Mouse (Mus musculus): ENCODE results near the gene Msh4. TPM values are rescaled to one million over a fixed set of nuclear protein-coding genes. Genes with fewer than 3 reads are reported as not detected.

The Msh4 gene
- polyA plus RNA-seq, 1 experiment from 2014 or later = 0.08 TPM

GRCm38 (mm10) chr3:153912546-153913509, 6.9 kb upstream of the Msh4 start, which contains the start of gene Rabggtb:
TSS of gene Rabggtb (minus strand) at chr3:153913009.
- peak within 1 kb of the TSS; percentile 89 for H3K4me3 ChIP-seq (ENCODE audit: low read length)

DNA sequence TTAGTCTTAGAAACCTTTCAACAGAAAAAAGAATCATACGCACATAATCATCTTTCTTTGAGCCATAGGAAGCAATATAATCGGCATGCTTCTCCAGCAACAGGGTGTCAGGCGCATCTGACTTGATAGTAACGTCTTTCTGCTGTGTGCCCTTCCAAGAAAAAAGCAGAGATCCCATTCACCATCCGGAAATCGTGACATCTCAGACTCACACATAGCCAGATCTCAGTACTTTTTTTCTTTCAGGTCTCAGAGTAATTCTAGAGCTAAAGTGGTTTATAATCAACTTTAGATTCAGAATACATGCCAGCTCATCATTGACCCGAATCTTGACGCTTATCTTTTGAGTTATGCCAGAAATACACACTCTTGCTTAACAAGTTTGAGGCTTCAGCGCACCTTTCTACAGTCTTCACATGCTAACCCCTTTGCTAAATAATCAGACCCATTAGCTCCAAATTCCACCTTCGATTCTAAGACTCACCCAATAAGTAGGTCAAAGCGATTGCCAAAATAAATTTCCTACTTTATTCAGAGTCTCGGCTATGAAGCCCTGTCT, 6.0 kb upstream of the Msh4 start:
- H3K36me3 ChIP-seq (ENCODE audit: control insufficient read depth, insufficient read depth, low read length) = peaks cover 36% of the 10 kb centered on the region
- H3K9me3 ChIP-seq (ENCODE audit: control insufficient read depth, low read length) = no peaks in the 10 kb centered on the region
- peak overlapping the region; percentile 98 for H3K9ac ChIP-seq (ENCODE audit: low read length)
- peak overlapping the region; percentile 82 for H3K27ac ChIP-seq (ENCODE audit: low read length)
- peak overlapping the region; percentile 89 for H3K4me3 ChIP-seq (ENCODE audit: low read length)
- peaks cover 24% of the 10 kb centered on the region for H3K4me1 ChIP-seq (replicated peaks; ENCODE audit: control insufficient read depth, insufficient read depth, low read length)
- H3K4me2 ChIP-seq (ENCODE audit: low read depth, low read length) = peak overlapping the region; percentile 85
- ATAC-seq (ENCODE audit: low read depth) = no peak
- no peaks in the 10 kb centered on the region for H3K27me3 ChIP-seq (ENCODE audit: control insufficient read depth, insufficient read depth, low read depth, low read length)
- under 1% methylated on average over 12 of the region's 12 CpGs for WGBS

More at GRCm38 (mm10) chr3:153912546-153913509, 6.9 kb upstream of the Msh4 start, which contains the start of gene Rabggtb:
- peaks cover 24% of the 10 kb centered on the region for H3K4me1 ChIP-seq (replicated peaks; ENCODE audit: control insufficient read depth, insufficient read depth, low read length)
- peaks cover 30% of the 10 kb centered on the region for H3K36me3 ChIP-seq (ENCODE audit: control insufficient read depth, insufficient read depth, low read length)
- ATAC-seq (ENCODE audit: low read depth) = peak; percentile 98
- under 1% methylated on average over 65 of the region's 65 CpGs for WGBS
- no peaks in the 10 kb centered on the region for H3K9me3 ChIP-seq (ENCODE audit: control insufficient read depth, low read length)
- H3K27me3 ChIP-seq (ENCODE audit: control insufficient read depth, insufficient read depth, low read depth, low read length) = no peaks in the 10 kb centered on the region
- peak within 1 kb of the TSS; percentile 90 for H3K27ac ChIP-seq (ENCODE audit: low read length)
- H3K4me2 ChIP-seq (ENCODE audit: low read depth, low read length) = peak within 1 kb of the TSS; percentile 85
- H3K9ac ChIP-seq (ENCODE audit: low read length) = peak within 1 kb of the TSS; percentile 98

- H3K27ac ChIP-seq (ENCODE audit: low read length) = 0 out of 2 replicates have a peak overlapping the region, but pooled peaks have one; percentile 7
- H3K9ac ChIP-seq (ENCODE audit: low read length) = peak overlapping the region; percentile 98
- H3K27me3 ChIP-seq (ENCODE audit: control insufficient read depth, insufficient read depth, low read depth, low read length) = no peaks in the 10 kb centered on the region
- no peak for ATAC-seq (ENCODE audit: low read depth)
- peak overlapping the region; percentile 89 for H3K4me3 ChIP-seq (ENCODE audit: low read length)
- H3K36me3 ChIP-seq (ENCODE audit: control insufficient read depth, insufficient read depth, low read length) = peaks cover 41% of the 10 kb centered on the region
- peak overlapping the region; percentile 85 for H3K4me2 ChIP-seq (ENCODE audit: low read depth, low read length)
- WGBS = 26% methylated on average over 8 of the region's 8 CpGs
- H3K9me3 ChIP-seq (ENCODE audit: control insufficient read depth, low read length) = no peaks in the 10 kb centered on the region
- peaks cover 24% of the 10 kb centered on the region for H3K4me1 ChIP-seq (replicated peaks; ENCODE audit: control insufficient read depth, insufficient read depth, low read length)
These were observed 5.4 kb upstream of the Msh4 start for GRCm38 (mm10) chr3:153911197-153911881.

- no peaks in the 10 kb centered on the region for H3K9me3 ChIP-seq (ENCODE audit: control insufficient read depth, low read length)
- no peaks in the 10 kb centered on the region for H3K27me3 ChIP-seq (ENCODE audit: control insufficient read depth, insufficient read depth, low read depth, low read length)
- H3K9ac ChIP-seq (ENCODE audit: low read length) = peak overlapping the region; percentile 98; the same call in 1 of the 2 replicates
- no peak overlapping the region for H3K27ac ChIP-seq (ENCODE audit: low read length)
- no peak for ATAC-seq (ENCODE audit: low read depth)
- 49% methylated on average over 7 of the region's 7 CpGs for WGBS
- H3K36me3 ChIP-seq (ENCODE audit: control insufficient read depth, insufficient read depth, low read length) = peaks cover 49% of the 10 kb centered on the region
- peak overlapping the region; percentile 85 for H3K4me2 ChIP-seq (ENCODE audit: low read depth, low read length)
- peaks cover 24% of the 10 kb centered on the region for H3K4me1 ChIP-seq (replicated peaks; ENCODE audit: control insufficient read depth, insufficient read depth, low read length)
- H3K4me3 ChIP-seq (ENCODE audit: low read length) = peak overlapping the region; percentile 89
These were observed 4.6 kb upstream of the Msh4 start for GRCm38 (mm10) chr3:153910489-153910888.

- H3K4me3 ChIP-seq (ENCODE audit: low read length) = no peak overlapping the region
- H3K27me3 ChIP-seq (ENCODE audit: control insufficient read depth, insufficient read depth, low read depth, low read length) = no peaks in the 10 kb centered on the region
- 70% methylated on average over 5 of the region's 5 CpGs for WGBS
- H3K9ac ChIP-seq (ENCODE audit: low read length) = no peak overlapping the region
- H3K27ac ChIP-seq (ENCODE audit: low read length) = no peak overlapping the region
- peaks cover 24% of the 10 kb centered on the region for H3K4me1 ChIP-seq (replicated peaks; ENCODE audit: control insufficient read depth, insufficient read depth, low read length)
- no peak overlapping the region for H3K4me2 ChIP-seq (ENCODE audit: low read depth, low read length)
- peaks cover 63% of the 10 kb centered on the region for H3K36me3 ChIP-seq (ENCODE audit: control insufficient read depth, insufficient read depth, low read length)
- no peak for ATAC-seq (ENCODE audit: low read depth)
- H3K9me3 ChIP-seq (ENCODE audit: control insufficient read depth, low read length) = no peaks in the 10 kb centered on the region
These were observed 3.0 kb upstream of the Msh4 start for GRCm38 (mm10) chr3:153908919-153909318.

DNA sequence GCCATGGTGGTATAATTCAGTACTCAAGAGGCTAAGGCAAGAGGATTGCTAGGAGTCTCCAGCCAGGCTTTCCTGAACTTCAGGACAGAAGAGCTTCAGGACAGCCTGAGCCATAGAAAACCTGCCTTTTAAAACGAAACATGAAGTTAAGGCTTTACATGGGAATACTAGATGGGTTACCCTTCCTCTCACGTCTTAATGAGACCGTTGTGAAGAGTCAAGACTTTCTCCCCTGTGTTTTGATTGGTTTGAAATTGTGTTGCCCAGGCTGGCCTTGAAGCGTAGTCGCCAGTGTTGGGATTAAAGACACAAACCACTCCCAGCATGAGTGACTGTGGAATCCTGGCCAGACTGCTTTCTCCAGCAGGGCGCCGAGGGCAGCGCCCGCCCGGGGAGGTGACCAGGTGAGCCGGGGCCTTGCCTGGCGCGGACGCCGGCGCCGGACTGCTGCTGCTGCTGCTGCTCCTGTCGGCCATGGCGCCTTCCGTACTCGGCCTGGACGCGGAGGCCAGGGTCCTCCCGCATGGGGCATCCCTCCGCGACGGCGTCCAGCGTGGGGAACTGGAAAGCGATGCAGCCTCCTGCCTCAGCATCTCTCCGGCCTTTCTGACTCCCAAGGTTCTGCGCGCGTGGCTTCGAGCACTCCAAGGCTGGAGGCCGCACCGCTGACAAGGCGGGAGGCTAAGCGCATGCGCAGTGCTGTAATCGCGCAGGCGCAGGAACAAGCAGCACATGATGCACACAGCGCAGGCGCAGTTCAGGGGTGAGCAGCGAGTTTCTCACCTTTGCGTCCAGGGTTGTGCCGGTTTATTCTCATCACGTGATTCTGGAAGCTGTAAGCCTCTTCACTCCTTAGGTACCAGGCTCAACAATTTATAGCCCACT, 445 bp downstream of the Msh4 start:
- H3K9ac ChIP-seq (ENCODE audit: low read length) = no peak overlapping the region
- H3K4me1 ChIP-seq (replicated peaks; ENCODE audit: control insufficient read depth, insufficient read depth, low read length) = peaks cover 10% of the 10 kb centered on the region
- no peak for ATAC-seq (ENCODE audit: low read depth)
- H3K27me3 ChIP-seq (ENCODE audit: control insufficient read depth, insufficient read depth, low read depth, low read length) = no peaks in the 10 kb centered on the region
- WGBS = 81% methylated on average over 49 of the region's 49 CpGs
- H3K27ac ChIP-seq (ENCODE audit: low read length) = no peak overlapping the region
- no peaks in the 10 kb centered on the region for H3K9me3 ChIP-seq (ENCODE audit: control insufficient read depth, low read length)
- no peak overlapping the region for H3K4me3 ChIP-seq (ENCODE audit: low read length)
- H3K36me3 ChIP-seq (ENCODE audit: control insufficient read depth, insufficient read depth, low read length) = peaks cover 63% of the 10 kb centered on the region
- H3K4me2 ChIP-seq (ENCODE audit: low read depth, low read length) = no peak overlapping the region

DNA sequence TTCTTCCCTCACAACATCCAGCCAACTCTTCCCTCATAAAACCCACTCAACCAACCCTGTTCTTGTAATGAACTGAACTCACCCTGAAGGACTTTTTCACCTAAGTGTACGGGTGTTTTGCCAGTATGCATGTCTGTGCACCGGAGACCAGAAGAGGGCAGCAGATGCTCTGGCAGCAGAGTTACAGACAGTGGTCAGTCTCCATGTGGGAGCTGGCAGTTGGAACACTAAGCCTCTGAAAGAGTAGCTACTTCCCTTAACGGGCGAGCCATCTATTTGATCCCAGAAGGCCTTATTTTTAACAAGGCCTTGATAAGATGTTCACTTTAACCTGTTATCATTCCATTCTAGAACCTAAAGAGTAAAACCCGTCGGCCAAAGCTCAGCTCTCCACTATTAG, 1.4 kb downstream of the Msh4 start:
- Histone ChIP-seq H3K4me2 (ENCODE audit: low read depth, low read length) (no peak overlapping the region), H3K27me3 (ENCODE audit: control insufficient read depth, insufficient read depth, low read depth, low read length) (no peaks in the 10 kb centered on the region), H3K4me3 (ENCODE audit: low read length) (no peak overlapping the region), H3K9me3 (ENCODE audit: control insufficient read depth, low read length) (no peaks in the 10 kb centered on the region), H3K4me1 (replicated peaks; ENCODE audit: control insufficient read depth, insufficient read depth, low read length) (peaks cover 1% of the 10 kb centered on the region; the same call in 1 of the 2 replicates), H3K27ac (ENCODE audit: low read length) (no peak overlapping the region), H3K36me3 (ENCODE audit: control insufficient read depth, insufficient read depth, low read length) (peaks cover 54% of the 10 kb centered on the region), H3K9ac (ENCODE audit: low read length) (no peak overlapping the region)
- peak; percentile 66 for ATAC-seq (ENCODE audit: low read depth)
- WGBS = 56% methylated on average over 6 of the region's 6 CpGs

- H3K4me2 ChIP-seq (ENCODE audit: low read depth, low read length) = no peak overlapping the region
- no peaks in the 10 kb centered on the region for H3K4me1 ChIP-seq (replicated peaks; ENCODE audit: control insufficient read depth, insufficient read depth, low read length)
- no peak overlapping the region for H3K4me3 ChIP-seq (ENCODE audit: low read length)
- 44% methylated on average over 3 of the region's 3 CpGs for WGBS
- no peak overlapping the region for H3K9ac ChIP-seq (ENCODE audit: low read length)
- no peak for ATAC-seq (ENCODE audit: low read depth)
- H3K27me3 ChIP-seq (ENCODE audit: control insufficient read depth, insufficient read depth, low read depth, low read length) = no peaks in the 10 kb centered on the region
- no peaks in the 10 kb centered on the region for H3K9me3 ChIP-seq (ENCODE audit: control insufficient read depth, low read length)
- H3K27ac ChIP-seq (ENCODE audit: low read length) = no peak overlapping the region
- peaks cover 37% of the 10 kb centered on the region for H3K36me3 ChIP-seq (ENCODE audit: control insufficient read depth, insufficient read depth, low read length)
These were observed 3.3 kb downstream of the Msh4 start for GRCm38 (mm10) chr3:153902595-153902994.
